Comparison of ENCODE assay signal across 13 mouse cellular contexts in genomic region chr4:100130771-100131475, GRCm38 (mm10). TPM values are rescaled to one million over a fixed set of nuclear protein-coding genes. Genes with fewer than 3 reads are reported as not detected.
DNase-seq lines count a peak whose midpoint lies in the region; ATAC-seq lines count a peak whose summit lies in the region.
"Had no signal": no experiment of that assay in that cellular context is flagged by ENCODE, and none has a peak within 500 bp of the region (broad histone marks: within the 10 kb centered on the region; RNA-seq: fewer than 3 reads in every experiment).

No protein-coding gene starts in this region.

- no peaks in the 10 kb centered on the region for H3K36me3 ChIP-seq in heart, embryonic 11.5 days (ENCODE audit: control insufficient read depth, insufficient read depth, low read length)
- H3K36me3 ChIP-seq: embryonic facial prominence, embryonic 15.5 days; intestine, embryonic 15.5 days; limb, embryonic 15.5 days; midbrain, embryonic 13.5 days had no signal

- no peaks in the 10 kb centered on the region for H3K9me3 ChIP-seq in heart, embryonic 11.5 days (replicated peaks; ENCODE audit: control insufficient read depth, low read length)
- H3K9me3 ChIP-seq: embryonic facial prominence, embryonic 15.5 days; intestine, embryonic 15.5 days; limb, embryonic 15.5 days; midbrain, embryonic 13.5 days had no signal

- no peak overlapping the region for H3K27ac ChIP-seq in heart, embryonic 11.5 days (ENCODE audit: low read depth, low read length)
- H3K27ac ChIP-seq: embryonic facial prominence, embryonic 15.5 days; intestine, embryonic 15.5 days; limb, embryonic 15.5 days; midbrain, embryonic 13.5 days had no signal

- no peaks in the 10 kb centered on the region; the same call in none of the 2 replicates for H3K4me1 ChIP-seq in heart, embryonic 11.5 days (ENCODE audit: control insufficient read depth, insufficient read depth, low read length)

- 63% methylated on average over 3 of the region's 3 CpGs for WGBS in heart, embryonic 11.5 days (ENCODE audit: insufficient replicate concordance)

- intact Hi-C loops in heart, postnatal 10 days (cut with DNase I) = no loop called here

- H3K27me3 ChIP-seq in heart, embryonic 11.5 days (ENCODE audit: control insufficient read depth, insufficient read depth, low read length) = no peaks in the 10 kb centered on the region
- H3K27me3 ChIP-seq: embryonic facial prominence, embryonic 15.5 days; intestine, embryonic 15.5 days; midbrain, embryonic 13.5 days had no signal

- H3K9ac ChIP-seq in heart, embryonic 11.5 days (ENCODE audit: low read depth, low read length) = no peak overlapping the region
- H3K9ac ChIP-seq: embryonic facial prominence, embryonic 15.5 days; intestine, embryonic 15.5 days; limb, embryonic 15.5 days; midbrain, embryonic 13.5 days had no signal

- no peak overlapping the region for H3K4me2 ChIP-seq in heart, embryonic 11.5 days
- H3K4me2 ChIP-seq: embryonic facial prominence, embryonic 15.5 days; intestine, embryonic 15.5 days; limb, embryonic 15.5 days; midbrain, embryonic 13.5 days had no signal

- no peak for ATAC-seq in heart, embryonic 11.5 days (replicated peaks; ENCODE audit: insufficient number of reproducible peaks, low FRiP score, low TSS enrichment)
- ATAC-seq: intestine, embryonic 15.5 days; midbrain, embryonic 13.5 days had no signal

- no peak overlapping the region for H3K4me3 ChIP-seq in heart, embryonic 11.5 days (ENCODE audit: low read depth, low read length)
- H3K4me3 ChIP-seq: embryonic facial prominence, embryonic 15.5 days; intestine, embryonic 15.5 days; limb, embryonic 15.5 days; midbrain, embryonic 13.5 days had no signal

- DNase-seq in heart, adult 11 months = peak; percentile 92
- DNase-seq in ovary, adult 18-20 months (ENCODE audit: low spot score) = peak; percentile 59
- DNase-seq in ovary, postnatal 10 days (ENCODE audit: low spot score) = no peak
- DNase-seq in heart, postnatal 10 days = peak; percentile 38 to 44
- DNase-seq in lung, postnatal 4 days = peak; percentile 24 to 57
- no peak for DNase-seq in Muller cell, postnatal 12 days (ENCODE audit: inconsistent ontology term)
- DNase-seq in MN1 (ENCODE audit: low spot score) = no peak
- DNase-seq: thymus, postnatal 25 days had no signal

RNA-seq across cellular contexts. Expression of gene Ror1, which starts 35.3 kb away (rescaled TPM):
- 7.3 and 9.7 TPM in 2 replicates for polyA plus RNA-seq in heart, embryonic 11.5 days (2014; fragmentation: Nextera tagmentation; extraction: Ambion mirVana)
- total RNA-seq in heart, postnatal 10 days (2021) = 10 to 100 TPM; 23.5 to 24.0 TPM

Comparison
In these comparisons a context has a peak if more than half of its experiments do, and no peak if none do; other contexts are left out.
1. DNase-seq: peak in heart, adult 11 months (single experiment), ovary, adult 18-20 months (single experiment), heart, postnatal 10 days (2 of 2) and lung, postnatal 4 days (2 of 2); none in ovary, postnatal 10 days (single experiment), Muller cell, postnatal 12 days (single experiment) and MN1 (single experiment).